Mouse (Mus musculus) small intestine, adult 2 months (tissue): ENCODE results near the gene Ccdc106.

Experiments used
- CTCF ChIP-seq: fragments of 200-500 bp; IDR thresholded peaks from 2 replicates; pipeline ENCODE4 v1.5.1; 2012; ENCODE audit warnings: low read depth, mild to moderate bottlenecking, control low read depth, inconsistent platforms, low read length, moderate library complexity, mixed read lengths; ENCODE audit not compliant: insufficient replicate concordance, insufficient read length; ENCODE audit errors: extremely low read depth
- POLR2A ChIP-seq: fragments of 200-500 bp; IDR thresholded peaks from 2 replicates; pipeline ENCODE4 v1.6.1; 2012; ENCODE audit warnings: low read depth, mild to moderate bottlenecking, control low read depth, inconsistent platforms, low read length, moderate library complexity

DNA sequence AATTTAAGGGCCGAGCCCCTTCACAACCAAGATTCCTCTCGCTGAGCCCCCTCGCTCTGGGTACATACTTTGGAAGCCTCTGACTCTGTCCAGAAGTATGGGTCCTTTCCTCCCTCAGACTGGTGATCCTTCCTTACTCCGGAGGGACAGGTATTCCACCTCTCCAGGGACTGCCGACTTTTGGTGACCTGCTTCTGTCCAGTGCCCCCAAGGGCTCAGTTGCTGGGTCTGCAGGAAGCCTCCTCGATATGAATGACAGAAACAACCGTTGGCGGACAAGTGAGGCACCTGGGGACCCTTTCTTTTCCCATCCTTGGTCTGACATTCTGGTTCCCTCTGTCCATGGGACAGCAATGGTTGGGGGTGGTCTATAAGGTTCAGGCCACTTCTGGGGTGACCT, 37.0 kb downstream of the Ccdc106 start:
- TF ChIP-seq CTCF (no peak), POLR2A (no peak)
